9 mouse cellular contexts compared by ENCODE assay signal in the genomic region with DNA sequence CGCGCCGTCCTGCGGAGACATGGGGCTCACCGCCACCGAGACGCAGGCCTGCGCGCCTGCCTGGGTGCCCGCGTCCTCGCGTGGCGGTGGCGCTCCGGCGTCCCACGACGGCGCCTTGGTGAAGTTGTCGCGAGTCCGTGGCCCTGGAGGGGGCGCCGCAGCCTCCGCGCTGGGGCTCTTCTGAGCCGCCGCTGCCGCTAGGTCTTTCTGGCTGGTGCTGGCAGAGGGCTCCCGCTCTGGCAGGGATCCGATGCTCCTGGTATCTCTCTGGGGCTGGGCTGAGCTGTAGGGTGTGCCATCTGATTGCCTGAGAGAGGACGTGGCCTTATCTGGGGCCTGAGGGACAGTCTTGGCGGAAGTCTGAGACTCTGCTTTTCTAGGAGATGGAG. TPM values are rescaled to one million over a fixed set of nuclear protein-coding genes. Genes with fewer than 3 reads are reported as not detected.
DNase-seq lines count a peak whose midpoint lies in the region; ATAC-seq and TF ChIP-seq lines count a peak whose summit lies in the region.
"Had no signal": no experiment of that assay in that cellular context is flagged by ENCODE, and none has a peak within 500 bp of the region (broad histone marks: within the 10 kb centered on the region; RNA-seq: fewer than 3 reads in every experiment).

No protein-coding gene starts in this region.

- no peak for DNase-seq in lung, postnatal 0 days (ENCODE audit: low spot score)
- DNase-seq in lung, postnatal 25 days (ENCODE audit: low spot score): no peak
- DNase-seq in embryonic facial prominence, embryonic 11.5 days (ENCODE audit: low spot score): peak; percentile 10
- DNase-seq in layer of hippocampus, postnatal 25 days (ENCODE audit: extremely low spot score in 1 of 2, low spot score in 1 of 2): no peak

- no peaks in the 10 kb centered on the region for H3K4me1 ChIP-seq in lung, postnatal 0 days (ENCODE audit: insufficient read depth, low read depth, low read length)
- no peaks in the 10 kb centered on the region; the same call in none of the 2 replicates for H3K4me1 ChIP-seq in embryonic facial prominence, embryonic 11.5 days (ENCODE audit: control insufficient read depth, insufficient read depth, low read length)
- no peaks in the 10 kb centered on the region; the same call in 1 of the 2 replicates for H3K4me1 ChIP-seq in intestine, postnatal 0 days (replicated peaks; ENCODE audit: control insufficient read depth, insufficient read depth, low read length)
- H3K4me1 ChIP-seq in stomach, embryonic 15.5 days: peaks cover 12% of the 10 kb centered on the region

- no peak overlapping the region for H3K9ac ChIP-seq in lung, postnatal 0 days (replicated peaks; ENCODE audit: low read depth)
- H3K9ac ChIP-seq in embryonic facial prominence, embryonic 11.5 days (replicated peaks; ENCODE audit: low read length): no peak overlapping the region
- H3K9ac ChIP-seq in intestine, postnatal 0 days (ENCODE audit: low read depth, low read length): peak overlapping the region; percentile 13; the same call in 1 of the 2 replicates
- no peak overlapping the region for H3K9ac ChIP-seq in stomach, embryonic 15.5 days

- peak overlapping the region; percentile 48 for H3K4me2 ChIP-seq in lung, postnatal 0 days (replicated peaks; ENCODE audit: low read depth, low read length)
- peak overlapping the region; percentile 65 for H3K4me2 ChIP-seq in embryonic facial prominence, embryonic 11.5 days (ENCODE audit: low read depth, low read length)
- peak overlapping the region; percentile 73 for H3K4me2 ChIP-seq in intestine, postnatal 0 days (replicated peaks; ENCODE audit: low read depth)
- peak overlapping the region; percentile 70 for H3K4me2 ChIP-seq in stomach, embryonic 15.5 days

- H3K4me3 ChIP-seq in lung, postnatal 0 days (ENCODE audit: low read depth, low read length): no peak overlapping the region
- peak overlapping the region; percentile 38 for H3K4me3 ChIP-seq in embryonic facial prominence, embryonic 11.5 days (ENCODE audit: low read depth, low read length)
- peak overlapping the region; percentile 32 for H3K4me3 ChIP-seq in intestine, postnatal 0 days (ENCODE audit: low read depth, low read length)
- peak overlapping the region; percentile 38 for H3K4me3 ChIP-seq in stomach, embryonic 15.5 days (replicated peaks)
- H3K4me3 ChIP-seq: left cerebral cortex, adult 2 months had no signal

- H3K36me3 ChIP-seq in lung, postnatal 0 days (ENCODE audit: insufficient read depth, low read length): no peaks in the 10 kb centered on the region
- no peaks in the 10 kb centered on the region; the same call in 1 of the 2 replicates for H3K36me3 ChIP-seq in embryonic facial prominence, embryonic 11.5 days (replicated peaks; ENCODE audit: control insufficient read depth, insufficient read depth, low read depth, low read length)
- peaks cover 20% of the 10 kb centered on the region; the same call in 1 of the 2 replicates for H3K36me3 ChIP-seq in intestine, postnatal 0 days (ENCODE audit: control insufficient read depth, insufficient read depth)
- no peaks in the 10 kb centered on the region for H3K36me3 ChIP-seq in stomach, embryonic 15.5 days

- TF ChIP-seq EP300 in lung, postnatal 0 days (IDR thresholded peaks at IDR 0.05): no peak

- TF ChIP-seq CTCF in lung, postnatal 0 days (IDR thresholded peaks at IDR 0.05): no peak
- no peak for TF ChIP-seq CTCF in intestine, postnatal 0 days (IDR thresholded peaks at IDR 0.05; ENCODE audit: low read depth)

- ATAC-seq in lung, postnatal 0 days: no peak
- ATAC-seq in embryonic facial prominence, embryonic 11.5 days (replicated peaks; ENCODE audit: insufficient number of reproducible peaks, low FRiP score, low TSS enrichment, low read depth): no peak
- ATAC-seq in intestine, postnatal 0 days: peak; percentile 9; the same call in 1 of the 2 replicates
- ATAC-seq in stomach, embryonic 15.5 days (ENCODE audit: insufficient read depth, low FRiP score, low read depth): no peak
- no peak for ATAC-seq in CD4-positive, CD25-positive, alpha-beta regulatory T cell, adult 4 months

- H3K27ac ChIP-seq in lung, postnatal 0 days (ENCODE audit: low read length): no peak overlapping the region
- no peak overlapping the region for H3K27ac ChIP-seq in embryonic facial prominence, embryonic 11.5 days (replicated peaks; ENCODE audit: low read depth, low read length)
- H3K27ac ChIP-seq in intestine, postnatal 0 days (ENCODE audit: low read depth, low read length): no peak overlapping the region
- H3K27ac ChIP-seq in stomach, embryonic 15.5 days: no peak overlapping the region
- H3K27ac ChIP-seq: left cerebral cortex, adult 2 months had no signal

- WGBS in lung, postnatal 0 days: 7% methylated on average over 33 of the region's 34 CpGs
- WGBS in embryonic facial prominence, embryonic 11.5 days: 2% methylated on average over 31 of the region's 34 CpGs
- WGBS in intestine, postnatal 0 days: 4% methylated on average over 34 of the region's 34 CpGs
- 5% methylated on average over 34 of the region's 34 CpGs for WGBS in stomach, embryonic 15.5 days

- H3K9me3 ChIP-seq in lung, postnatal 0 days (ENCODE audit: low read length): no peaks in the 10 kb centered on the region
- H3K9me3 ChIP-seq in embryonic facial prominence, embryonic 11.5 days (replicated peaks; ENCODE audit: control insufficient read depth, low read length): no peaks in the 10 kb centered on the region
- no peaks in the 10 kb centered on the region for H3K9me3 ChIP-seq in intestine, postnatal 0 days (ENCODE audit: control insufficient read depth)
- H3K9me3 ChIP-seq in stomach, embryonic 15.5 days: no peaks in the 10 kb centered on the region

- H3K27me3 ChIP-seq in lung, postnatal 0 days (replicated peaks; ENCODE audit: insufficient read depth, low read length): peaks cover 26% of the 10 kb centered on the region
- peaks cover 36% of the 10 kb centered on the region for H3K27me3 ChIP-seq in embryonic facial prominence, embryonic 11.5 days (ENCODE audit: control insufficient read depth, insufficient read depth, low read length)
- peaks cover 30% of the 10 kb centered on the region for H3K27me3 ChIP-seq in intestine, postnatal 0 days (replicated peaks; ENCODE audit: control insufficient read depth, insufficient read depth, low read length)
- peaks cover 45% of the 10 kb centered on the region for H3K27me3 ChIP-seq in stomach, embryonic 15.5 days (replicated peaks)

RNA-seq across cellular contexts. Expression of a gene that starts 11.5 kb away (rescaled TPM):
- 0.04 TPM in 1 of 2 replicates, not detected in the other for polyA plus RNA-seq in lung, postnatal 0 days (2015; fragmentation: Nextera tagmentation; extraction: Ambion mirVana)
- 3.0 and 3.4 TPM in 2 replicates for polyA plus RNA-seq in embryonic facial prominence, embryonic 11.5 days (2014; fragmentation: Nextera tagmentation; extraction: Ambion mirVana)
- polyA plus RNA-seq in intestine, postnatal 0 days (2015; fragmentation: Nextera tagmentation; extraction: Ambion mirVana): 0.50 and 0.59 TPM in 2 replicates
- 0.77 and 0.80 TPM in 2 replicates for polyA plus RNA-seq in stomach, embryonic 15.5 days (2015; fragmentation: Nextera tagmentation; extraction: Ambion mirVana)
- polyA plus RNA-seq in CD4-positive, CD25-positive, alpha-beta regulatory T cell, adult 4 months (2017; shearing (Covaris generic)): not detected
- total RNA-seq in layer of hippocampus, postnatal 25 days (2021): 100 to 1,000 TPM; 149 to 152 TPM

RNA-seq across cellular contexts. Expression of a gene that starts 28.2 kb away (rescaled TPM):
- polyA plus RNA-seq in lung, postnatal 0 days (2015; fragmentation: Nextera tagmentation; extraction: Ambion mirVana): not detected in 2 replicates
- 0.36 and 0.46 TPM in 2 replicates for polyA plus RNA-seq in embryonic facial prominence, embryonic 11.5 days (2014; fragmentation: Nextera tagmentation; extraction: Ambion mirVana)
- 0.22 and 0.37 TPM in 2 replicates for polyA plus RNA-seq in intestine, postnatal 0 days (2015; fragmentation: Nextera tagmentation; extraction: Ambion mirVana)
- 0.21 and 0.37 TPM in 2 replicates for polyA plus RNA-seq in stomach, embryonic 15.5 days (2015; fragmentation: Nextera tagmentation; extraction: Ambion mirVana)
- polyA plus RNA-seq in CD4-positive, CD25-positive, alpha-beta regulatory T cell, adult 4 months (2017; shearing (Covaris generic)): 1 to 10 TPM in 1 of 2 experiments, under 1 TPM in 1; 0.30 to 1.1 TPM
- 100 to 1,000 TPM; 652 to 677 TPM for total RNA-seq in layer of hippocampus, postnatal 25 days (2021)

RNA-seq across cellular contexts. Expression of a gene that starts 36.9 kb away (rescaled TPM):
- polyA plus RNA-seq in lung, postnatal 0 days (2015; fragmentation: Nextera tagmentation; extraction: Ambion mirVana): not detected in 2 replicates
- polyA plus RNA-seq in embryonic facial prominence, embryonic 11.5 days (2014; fragmentation: Nextera tagmentation; extraction: Ambion mirVana): not detected in 2 replicates
- 267 and 292 TPM in 2 replicates for polyA plus RNA-seq in intestine, postnatal 0 days (2015; fragmentation: Nextera tagmentation; extraction: Ambion mirVana)
- 7.9 and 8.7 TPM in 2 replicates for polyA plus RNA-seq in stomach, embryonic 15.5 days (2015; fragmentation: Nextera tagmentation; extraction: Ambion mirVana)
- polyA plus RNA-seq in CD4-positive, CD25-positive, alpha-beta regulatory T cell, adult 4 months (2017; shearing (Covaris generic)): not detected
- under 1 TPM; 0.25 to 0.31 TPM for total RNA-seq in layer of hippocampus, postnatal 25 days (2021)

RNA-seq across cellular contexts. Expression of a gene that starts 44.5 kb away (rescaled TPM):
- 52.1 and 60.0 TPM in 2 replicates for polyA plus RNA-seq in lung, postnatal 0 days (2015; fragmentation: Nextera tagmentation; extraction: Ambion mirVana)
- 65.0 and 66.6 TPM in 2 replicates for polyA plus RNA-seq in embryonic facial prominence, embryonic 11.5 days (2014; fragmentation: Nextera tagmentation; extraction: Ambion mirVana)
- polyA plus RNA-seq in intestine, postnatal 0 days (2015; fragmentation: Nextera tagmentation; extraction: Ambion mirVana): 73.0 and 75.1 TPM in 2 replicates
- polyA plus RNA-seq in stomach, embryonic 15.5 days (2015; fragmentation: Nextera tagmentation; extraction: Ambion mirVana): 69.1 and 76.4 TPM in 2 replicates
- polyA plus RNA-seq in CD4-positive, CD25-positive, alpha-beta regulatory T cell, adult 4 months (2017; shearing (Covaris generic)): 10 to 100 TPM; 25.5 to 30.0 TPM
- 100 to 1,000 TPM; 139 to 158 TPM for total RNA-seq in layer of hippocampus, postnatal 25 days (2021)

RNA-seq across cellular contexts. Expression of a gene that starts 45.6 kb away (rescaled TPM):
- not detected in 2 replicates for polyA plus RNA-seq in lung, postnatal 0 days (2015; fragmentation: Nextera tagmentation; extraction: Ambion mirVana)
- not detected in 2 replicates for polyA plus RNA-seq in embryonic facial prominence, embryonic 11.5 days (2014; fragmentation: Nextera tagmentation; extraction: Ambion mirVana)
- polyA plus RNA-seq in intestine, postnatal 0 days (2015; fragmentation: Nextera tagmentation; extraction: Ambion mirVana): not detected in 2 replicates
- not detected in 2 replicates for polyA plus RNA-seq in stomach, embryonic 15.5 days (2015; fragmentation: Nextera tagmentation; extraction: Ambion mirVana)
- polyA plus RNA-seq in CD4-positive, CD25-positive, alpha-beta regulatory T cell, adult 4 months (2017; shearing (Covaris generic)): not detected
- total RNA-seq in layer of hippocampus, postnatal 25 days (2021): not detected
- total RNA-seq: left cerebral cortex, adult 2 months had no signal
- polyA plus RNA-seq: brain, embryonic 14.5 days had no signal

Comparison
In these comparisons a context has a peak if more than half of its experiments do, and no peak if none do; other contexts are left out.
1. RNA of a gene that starts 36.9 kb away (polyA plus RNA-seq): 267 to 292 TPM in intestine, postnatal 0 days; 7.9 to 8.7 TPM in stomach, embryonic 15.5 days, not detected in CD4-positive, CD25-positive, alpha-beta regulatory T cell, adult 4 months, not detected in embryonic facial prominence, embryonic 11.5 days and not detected in lung, postnatal 0 days; every median in the first group is over 10 times any median in the second.
2. Peak in every context shown above with its lines, with median percentiles within 50 percentile points of each other: H3K4me2 ChIP-seq.